Mouse (Mus musculus): ENCODE measurements at regions not wholly inside any gene's neighbourhood (a gene's known extent, or its start where the extent isn't known, plus 50 kb on each side); places are given as distances from the start of the nearest gene placed in this dataset.

DNA sequence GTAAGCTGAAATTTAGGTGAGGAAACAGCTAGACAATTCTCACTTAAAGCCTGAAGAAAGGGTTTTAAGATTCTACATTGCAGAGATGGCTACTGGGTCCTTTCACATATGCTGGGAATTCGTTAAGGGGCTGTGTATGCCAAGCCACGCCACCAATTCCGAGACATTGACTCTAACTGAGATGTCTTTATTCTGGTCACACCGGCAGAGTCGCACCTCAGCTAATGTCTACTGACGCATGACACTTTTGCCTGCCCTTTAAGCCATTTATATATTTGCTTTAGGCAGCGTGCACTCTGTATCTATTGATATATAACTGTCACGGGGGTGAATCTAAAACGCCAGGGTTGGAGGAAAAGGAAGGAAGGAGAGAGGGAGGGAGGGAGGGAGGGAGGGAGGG, 156.7 kb upstream of the Btg1 start:
- TF ChIP-seq CTCF (IDR thresholded peaks at IDR 0.05) (no peak), EP300 (IDR thresholded peaks at IDR 0.05; ENCODE audit: insufficient read depth, low read depth, low read length) (no peak), POLR2A (IDR thresholded peaks at IDR 0.05; ENCODE audit: insufficient read depth, low read depth, low read length) (no peak)

Data from heart, adult 2 months (tissue).